ENCODE assay signal across 18 mouse cellular contexts in the genomic region with DNA sequence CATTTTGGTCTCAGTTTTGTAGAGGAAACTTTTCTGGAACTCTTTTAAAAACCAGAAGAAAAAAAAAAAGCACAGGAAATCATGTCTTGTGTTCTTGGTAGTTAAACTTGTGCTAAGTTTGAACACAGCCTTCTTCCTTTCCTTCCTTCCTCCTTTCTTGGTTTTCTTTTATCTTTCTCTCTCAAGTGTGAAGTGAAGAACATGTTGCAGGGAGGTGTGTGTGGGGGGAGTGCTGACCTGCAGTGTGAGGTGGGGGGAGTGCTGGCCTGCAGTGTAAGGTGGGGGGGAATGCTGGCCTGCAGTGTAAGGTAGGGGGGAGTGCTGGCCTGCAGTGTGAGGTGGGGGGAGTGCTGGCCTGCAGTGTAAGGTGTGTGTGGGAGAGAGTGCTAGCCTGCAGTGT.
"Had no signal": no experiment of that assay in that cellular context is flagged by ENCODE, and none has a peak within 500 bp of the region (broad histone marks: within the 10 kb centered on the region; RNA-seq: fewer than 3 reads in every experiment).

No protein-coding gene starts in this region.

- ATAC-seq: liver, postnatal 0 days; lung, postnatal 0 days; midbrain, embryonic 13.5 days; midbrain, embryonic 15.5 days had no signal

- H3K4me2 ChIP-seq: liver, embryonic 11.5 days; liver, embryonic 13.5 days; liver, embryonic 15.5 days; lung, embryonic 15.5 days; midbrain, embryonic 11.5 days; midbrain, embryonic 13.5 days; midbrain, embryonic 15.5 days; neural tube, embryonic 12.5 days had no signal

- DNase-seq: liver, embryonic 13.5 days; liver, postnatal 0 days; lung, adult 2 months; lung, postnatal 14 days; lung, postnatal 36 days; right cerebral cortex, postnatal 14 days; spleen, adult 18-20 months; thymus, postnatal 14 days; thymus, postnatal 4 days had no signal

- H3K27ac ChIP-seq: liver, embryonic 13.5 days; liver, embryonic 15.5 days; lung, embryonic 15.5 days; macrophage; midbrain, embryonic 13.5 days; midbrain, embryonic 15.5 days; neural tube, embryonic 12.5 days had no signal

- H3K36me3 ChIP-seq: liver, embryonic 13.5 days; liver, embryonic 15.5 days; lung, embryonic 15.5 days; midbrain, embryonic 13.5 days; midbrain, embryonic 15.5 days; neural tube, embryonic 12.5 days had no signal

- H3K9me3 ChIP-seq: liver, embryonic 13.5 days; liver, embryonic 15.5 days; lung, embryonic 15.5 days; midbrain, embryonic 13.5 days; midbrain, embryonic 15.5 days; neural tube, embryonic 12.5 days had no signal

- H3K4me3 ChIP-seq: liver, embryonic 13.5 days; liver, embryonic 15.5 days; lung, embryonic 15.5 days; midbrain, embryonic 13.5 days; midbrain, embryonic 15.5 days; neural tube, embryonic 12.5 days had no signal

- H3K27me3 ChIP-seq: liver, embryonic 13.5 days; liver, embryonic 15.5 days; midbrain, embryonic 13.5 days; midbrain, embryonic 15.5 days; neural tube, embryonic 12.5 days had no signal

- H3K9ac ChIP-seq: liver, embryonic 13.5 days; liver, embryonic 15.5 days; liver, postnatal 0 days; lung, embryonic 15.5 days; midbrain, embryonic 13.5 days; midbrain, embryonic 15.5 days; neural tube, embryonic 12.5 days had no signal

- H3K4me1 ChIP-seq: liver, embryonic 13.5 days; liver, embryonic 15.5 days; lung, embryonic 15.5 days; midbrain, embryonic 13.5 days; midbrain, embryonic 15.5 days; neural tube, embryonic 12.5 days had no signal
